Mouse (Mus musculus) liver, embryonic 14.5 days (tissue): ENCODE results near the gene Oxtr. TPM values are rescaled to one million over a fixed set of nuclear protein-coding genes. Genes with fewer than 3 reads are reported as not detected.

Source experiments
- ATAC-seq: fragments of 200-750 bp; cut with Nextera tagmentation; 2 replicates; pipeline ENCODE4 v1.8.0; 2017; ENCODE audit warnings: moderate number of reproducible peaks, mild to moderate bottlenecking, moderate library complexity; ENCODE audit not compliant: insufficient read depth
- DNase-seq, 3 experiments: peaks; one replicate each; pipeline ENCODE4 v3.0.0-alpha.2; 2012 to 2013; ENCODE audit warnings: low read depth in 3 of 3, low spot score in 3 of 3
- H3K27ac ChIP-seq: fragments of 300-500 bp; sonication (generic); 2 replicates; pipeline ENCODE4 v1.5.1; 2014; ENCODE audit warnings: moderate library complexity, mild to moderate bottlenecking, control low read depth, inconsistent platforms
- H3K27me3 ChIP-seq: fragments of 300-500 bp; sonication (generic); 2 replicates; pipeline ENCODE4 v1.6.1; 2014; ENCODE audit warnings: mild to moderate bottlenecking, low read length, moderate library complexity; ENCODE audit not compliant: control insufficient read depth, insufficient read depth
- H3K36me3 ChIP-seq: fragments of 300-500 bp; sonication (generic); replicated peaks from 2 replicates; pipeline ENCODE4 v1.6.1; 2014; ENCODE audit warnings: low read depth; ENCODE audit not compliant: control insufficient read depth, insufficient read depth
- H3K4me1 ChIP-seq, 2 experiments: fragments of 200-500 bp in 1 of 2; fragments of 300-500 bp in 1 of 2; sonication (generic) in 1 of 2; replicated peaks; 2 replicates each; pipeline ENCODE4 v1.6.1; 2012 to 2014; ENCODE audit warnings: antibody characterized with exemption in 1 of 2, inconsistent platforms in 1 of 2, low read length in 1 of 2; ENCODE audit not compliant: control insufficient read depth in 2 of 2, insufficient read depth in 2 of 2
- H3K4me2 ChIP-seq: fragments of 300-500 bp; sonication (generic); 2 replicates; pipeline ENCODE4 v1.6.1; 2014; ENCODE audit warnings: low read depth, mild to moderate bottlenecking, control low read depth, moderate library complexity
- H3K4me3 ChIP-seq, 2 experiments: fragments of 200-500 bp in 1 of 2; fragments of 300-500 bp in 1 of 2; sonication (generic) in 1 of 2; 2 replicates each; pipeline ENCODE4 v1.5.1; 2012 to 2014; ENCODE audit warnings: low read depth in 2 of 2, low read length in 2 of 2, mild to moderate bottlenecking in 2 of 2, control low read depth in 1 of 2, inconsistent platforms in 1 of 2, moderate library complexity in 1 of 2; ENCODE audit not compliant: insufficient read depth in 1 of 2
- H3K9ac ChIP-seq: fragments of 300-500 bp; sonication (generic); replicated peaks from 2 replicates; pipeline ENCODE4 v1.6.1; 2014; ENCODE audit warnings: mild to moderate bottlenecking, control low read depth, moderate library complexity
- H3K9me3 ChIP-seq: fragments of 300-500 bp; sonication (generic); 2 replicates; pipeline ENCODE4 v1.6.1; 2016; ENCODE audit warnings: low read length, mixed read lengths; ENCODE audit not compliant: control insufficient read depth
- CTCF ChIP-seq: IDR thresholded peaks from 2 replicates; pipeline ENCODE4 v1.5.1; 2016; ENCODE audit warnings: antibody characterized with exemption, low read depth, control low read depth
- EP300 ChIP-seq: IDR thresholded peaks from 2 replicates; pipeline ENCODE4 v1.6.1; 2016; ENCODE audit warnings: antibody characterized with exemption, low read depth
- whole genome bisulfite sequencing: fragments of 180-500 bp; shearing (Covaris S2); extraction: QIAGEN DNeasy Blood & Tissue Kit; methylation state at CpG from one replicate; pipeline ENCODE4 v1.1.7; 2014; ENCODE audit not compliant: insufficient replicate concordance; 5-methylcytosine and 5-hydroxymethylcytosine counted together
- polyA plus RNA-seq, 2 experiments: library from polyadenylated mRNA; depleted of rRNA in 1 of 2; stranded (reverse) in 1 of 2; unstranded in 1 of 2; fragments of >200 nt; fragmentation: Nextera tagmentation in 1 of 2; extraction: Ambion mirVana in 1 of 2; gene quantifications; 2 replicates each; pipeline versions ENCODE4 v1.2.1 to v1.2.3; 2012 to 2014

Gene Oxtr
- polyA plus RNA-seq, 2 experiments = 0.01 TPM; not detected in 1

DNA sequence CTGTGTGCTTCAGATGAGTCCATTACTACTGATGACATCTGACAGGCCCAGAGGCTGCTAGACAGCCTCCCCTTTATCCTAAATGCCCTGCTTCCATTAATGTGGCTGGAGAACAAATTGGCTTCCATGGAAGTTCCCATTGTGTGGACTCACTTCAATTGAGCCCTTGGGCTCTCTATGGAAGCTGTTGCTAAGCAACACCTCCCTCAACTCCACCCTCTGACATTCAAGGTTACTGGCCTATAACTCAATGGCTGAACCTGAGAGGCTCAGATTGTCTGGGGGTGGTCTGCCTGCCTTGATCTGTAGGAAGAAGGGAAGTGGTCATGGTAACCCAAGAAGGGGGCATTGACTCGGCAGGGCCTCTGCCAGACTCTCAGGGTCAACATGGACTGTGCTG is 26.8 kb upstream of the Oxtr start:
- 33% methylated on average over 1 of the region's 1 CpGs for WGBS

GRCm38 (mm10) chr6:112514591-112514990 is 24.8 kb upstream of the Oxtr start:
- no peaks in the 10 kb centered on the region for H3K4me1 ChIP-seq
- H3K4me3 ChIP-seq = no peak overlapping the region
- no peak overlapping the region for H3K4me2 ChIP-seq
- no peaks in the 10 kb centered on the region for H3K9me3 ChIP-seq
- H3K9ac ChIP-seq = no peak overlapping the region
- no peak for TF ChIP-seq CTCF
- 70% methylated on average over 6 of the region's 6 CpGs for WGBS
- H3K36me3 ChIP-seq = no peaks in the 10 kb centered on the region
- H3K27ac ChIP-seq = no peak overlapping the region
- ATAC-seq (no peak), DNase-seq (no peak)
- H3K27me3 ChIP-seq = no peaks in the 10 kb centered on the region

More for the DNA sequence above, 26.8 kb upstream of the Oxtr start:
- Histone ChIP-seq H3K4me3 (no peak overlapping the region), H3K9me3 (no peaks in the 10 kb centered on the region), H3K27me3 (no peaks in the 10 kb centered on the region), H3K4me1 (no peaks in the 10 kb centered on the region), H3K9ac (no peak overlapping the region), H3K36me3 (no peaks in the 10 kb centered on the region), H3K27ac (no peak overlapping the region), H3K4me2 (no peak overlapping the region)
- ATAC-seq = no peak
- no peak for DNase-seq
- TF ChIP-seq CTCF = no peak

DNA sequence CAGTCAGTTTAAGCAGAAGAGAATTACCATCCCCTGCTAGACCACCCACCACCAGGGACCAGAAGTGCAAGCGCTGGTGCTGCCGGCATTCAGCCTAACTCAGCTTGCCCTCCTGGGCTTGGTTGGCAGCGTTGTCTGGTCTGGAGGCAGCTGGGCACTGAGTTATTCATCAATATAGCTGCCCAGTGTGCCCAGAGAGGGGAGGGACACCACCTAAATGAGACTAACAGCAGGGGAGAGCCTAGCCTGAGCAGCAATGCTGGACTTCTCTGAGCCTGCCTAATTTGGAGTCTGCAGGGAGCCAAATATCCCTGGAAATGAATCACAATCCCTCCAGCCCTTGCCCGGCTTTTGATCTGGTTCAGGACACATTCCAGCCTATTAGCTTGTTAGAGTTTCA is 20.6 kb upstream of the Oxtr start:
- H3K27ac ChIP-seq = no peak overlapping the region
- no peaks in the 10 kb centered on the region for H3K4me1 ChIP-seq
- H3K9ac ChIP-seq = no peak overlapping the region
- no peak for DNase-seq
- no peaks in the 10 kb centered on the region for H3K9me3 ChIP-seq
- 55% methylated on average over 4 of the region's 4 CpGs for WGBS
- no peak for TF ChIP-seq EP300
- TF ChIP-seq CTCF = no peak
- ATAC-seq = no peak
- H3K27me3 ChIP-seq = no peaks in the 10 kb centered on the region
- no peaks in the 10 kb centered on the region for H3K36me3 ChIP-seq
- no peak overlapping the region for H3K4me2 ChIP-seq
- no peak overlapping the region for H3K4me3 ChIP-seq

DNA sequence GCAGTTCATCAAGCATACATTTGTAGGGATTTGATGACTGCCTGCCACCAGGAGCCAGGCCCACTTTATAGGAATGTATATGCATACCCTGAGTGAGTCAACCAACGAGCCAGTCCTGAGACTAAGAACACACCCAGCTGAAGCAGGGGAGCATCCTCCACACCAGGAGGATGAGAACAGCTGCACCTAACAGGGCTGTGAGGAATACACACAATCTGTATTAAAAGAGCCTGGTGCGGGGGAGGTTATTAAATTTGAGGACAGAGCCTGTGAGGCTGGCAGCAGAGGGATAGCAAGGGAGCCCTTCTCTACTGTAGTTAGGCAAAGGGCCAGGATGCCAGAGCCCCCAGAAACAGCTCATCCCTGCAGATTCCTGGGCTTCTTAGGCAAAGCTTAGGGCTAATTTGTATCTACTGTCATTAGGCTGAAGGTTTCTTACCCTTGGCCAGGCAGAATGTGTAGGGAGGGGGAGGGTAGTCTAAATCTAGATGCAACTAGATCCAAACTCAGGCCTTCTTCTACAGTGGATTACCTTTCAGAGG is 19.9 kb upstream of the Oxtr start:
- Histone ChIP-seq H3K4me2 (no peak overlapping the region), H3K27me3 (no peaks in the 10 kb centered on the region), H3K9me3 (no peaks in the 10 kb centered on the region), H3K36me3 (no peaks in the 10 kb centered on the region), H3K4me3 (no peak overlapping the region), H3K4me1 (no peaks in the 10 kb centered on the region), H3K9ac (no peak overlapping the region), H3K27ac (no peak overlapping the region)
- TF ChIP-seq EP300 = no peak
- TF ChIP-seq CTCF = no peak
- DNase-seq (no peak), ATAC-seq (no peak)
- 48% methylated on average over 2 of the region's 2 CpGs for WGBS

GRCm38 (mm10) chr6:112507617-112508016 is 17.9 kb upstream of the Oxtr start:
- Histone ChIP-seq H3K27ac (no peak overlapping the region), H3K4me3 (no peak overlapping the region), H3K9me3 (no peaks in the 10 kb centered on the region), H3K4me2 (no peak overlapping the region), H3K9ac (no peak overlapping the region), H3K4me1 (no peaks in the 10 kb centered on the region), H3K27me3 (no peaks in the 10 kb centered on the region), H3K36me3 (no peaks in the 10 kb centered on the region)
- TF ChIP-seq CTCF = no peak
- TF ChIP-seq EP300 = no peak
- DNase-seq (no peak), ATAC-seq (no peak)
- WGBS = 16% methylated on average over 2 of the region's 2 CpGs

- H3K36me3 ChIP-seq = no peaks in the 10 kb centered on the region
- no peak overlapping the region for H3K9ac ChIP-seq
- 0 out of 2 replicates have a peak, but pooled peaks have one; percentile 3 for TF ChIP-seq CTCF
- TF ChIP-seq EP300 = no peak
- H3K27me3 ChIP-seq = no peaks in the 10 kb centered on the region
- H3K9me3 ChIP-seq = no peaks in the 10 kb centered on the region
- H3K4me2 ChIP-seq = no peak overlapping the region
- no peak for ATAC-seq
- no peak overlapping the region for H3K27ac ChIP-seq
- no peak overlapping the region for H3K4me3 ChIP-seq
- H3K4me1 ChIP-seq = no peaks in the 10 kb centered on the region; a peak in 1 of 4 replicates
- no peak for DNase-seq
- 37% methylated on average over 2 of the region's 2 CpGs for WGBS
These were observed 11.4 kb upstream of the Oxtr start for GRCm38 (mm10) chr6:112501156-112501555.
